Mouse (Mus musculus): ENCODE data around the gene Ramac. TPM values are rescaled to one million over a fixed set of nuclear protein-coding genes. Genes with fewer than 3 reads are reported as not detected.

Ramac gene
- total RNA-seq, 2 experiments from 2014 or later, result 66.9 to 76.3 TPM

GRCm38 (mm10) chr7:81772786-81773539, 10.2 kb downstream of the Ramac start:
- ATAC-seq (replicated peaks; ENCODE audit: low FRiP score, poor library complexity, severe bottlenecking), result no peak

GRCm38 (mm10) chr7:81775325-81775724, 12.6 kb downstream of the Ramac start:
- no peak for ATAC-seq (replicated peaks; ENCODE audit: low FRiP score, poor library complexity, severe bottlenecking)

DNA sequence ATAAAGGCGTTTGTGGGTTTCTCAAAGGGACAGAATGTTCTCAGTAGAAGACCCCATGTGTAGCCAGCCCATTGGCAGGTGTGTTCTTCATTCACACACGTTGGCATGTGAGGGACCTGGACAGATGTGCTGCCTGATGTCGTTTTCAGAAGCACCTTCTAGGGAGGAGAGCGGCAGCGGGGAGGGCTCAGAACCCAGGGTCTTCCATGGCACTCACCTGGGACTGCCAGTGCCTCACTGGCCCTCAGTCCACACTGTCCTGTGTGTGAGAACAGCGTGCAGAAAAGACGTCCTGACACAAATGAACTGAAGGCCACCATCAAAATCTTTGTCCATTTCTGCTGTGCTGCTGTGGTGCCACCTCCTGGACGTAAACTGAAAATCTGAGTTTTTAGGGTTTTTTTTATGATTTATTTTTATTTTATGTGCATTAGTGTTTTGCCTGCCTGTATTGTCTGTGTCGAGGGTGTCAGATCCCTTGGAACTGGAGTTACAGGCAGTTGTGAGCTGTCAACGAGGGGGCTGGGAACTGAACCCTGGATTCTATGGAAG, 15.0 kb downstream of the Ramac start:
- no peak for ATAC-seq (replicated peaks; ENCODE audit: low FRiP score, poor library complexity, severe bottlenecking)

DNA sequence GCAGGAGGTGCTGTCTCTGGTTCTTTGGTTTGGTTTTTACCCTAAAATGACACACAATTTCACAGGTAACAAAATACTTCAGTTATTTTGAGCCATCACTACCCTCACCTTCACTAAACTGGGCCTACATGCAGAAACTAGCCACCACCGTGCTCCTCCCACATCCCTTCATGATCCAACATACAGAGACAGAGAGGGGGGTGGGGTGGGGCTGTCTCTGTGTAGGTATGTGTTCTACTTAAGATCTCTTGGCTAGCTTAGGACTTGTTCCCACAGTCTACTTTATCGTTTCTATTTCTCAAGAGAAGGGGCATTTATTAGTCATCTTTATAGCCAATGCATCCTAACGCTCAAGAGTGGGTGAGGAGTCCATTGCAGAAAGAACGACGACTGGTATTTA, 25.8 kb downstream of the Ramac start:
- ATAC-seq (replicated peaks; ENCODE audit: low FRiP score, poor library complexity, severe bottlenecking), result peak; percentile 41; the same call in 1 of the 2 replicates

- peak; percentile 97 for ATAC-seq (replicated peaks; ENCODE audit: low FRiP score, poor library complexity, severe bottlenecking)
Measured at GRCm38 (mm10) chr7:81789095-81789757, 26.5 kb downstream of the Ramac start, which contains the start of gene 3110040N11Rik. Gene 3110040N11Rik (minus strand): TSS chr7:81789478.

DNA sequence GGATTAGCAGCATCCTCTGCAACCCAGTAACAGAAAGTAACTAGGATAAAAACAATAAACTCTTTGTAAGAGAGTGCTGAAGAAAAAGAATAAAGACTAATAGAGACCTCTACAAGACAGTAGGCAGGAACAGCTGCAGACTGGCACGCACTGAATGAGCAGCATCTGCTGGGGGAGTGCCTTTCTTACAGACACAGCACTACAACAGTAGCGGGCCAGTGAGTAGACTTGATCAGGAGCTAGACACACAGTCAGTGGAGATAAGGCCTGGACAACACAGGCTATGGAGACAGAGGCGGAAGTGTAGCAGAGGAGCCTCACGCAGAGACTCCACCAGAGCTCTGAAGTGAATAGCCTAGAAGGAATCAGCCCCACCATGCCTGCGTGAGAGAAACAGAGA, 43.3 kb downstream of the Ramac start:
- ATAC-seq (replicated peaks; ENCODE audit: low FRiP score, poor library complexity, severe bottlenecking), result no peak

Other genes starting within 250 kb of the Ramac start
- 0.84 TPM in 1 of 2 replicates, not detected in the other for gene Fsd2, start 196.0 kb upstream of the Ramac start, total RNA-seq (2015; ENCODE audit: low replicate concordance)
- gene Fsd2, start 196.0 kb upstream of the Ramac start, total RNA-seq (2017; ENCODE audit: low replicate concordance), result 0.28 and 0.34 TPM in 2 replicates
- 19.4 and 22.3 TPM in 2 replicates for gene Whamm, start 191.7 kb upstream of the Ramac start, total RNA-seq (2015; ENCODE audit: low replicate concordance)
- gene Whamm, start 191.7 kb upstream of the Ramac start, total RNA-seq (2017; ENCODE audit: low replicate concordance), result 40.6 and 47.5 TPM in 2 replicates
- gene Homer2, start 55.4 kb upstream of the Ramac start, total RNA-seq (2015; ENCODE audit: low replicate concordance), result not detected in 2 replicates
- gene Homer2, start 55.4 kb upstream of the Ramac start, total RNA-seq (2017; ENCODE audit: low replicate concordance), result 0.56 TPM in 1 of 2 replicates, not detected in the other
- 29.3 TPM in 1 of 2 replicates, not detected in the other for gene 3110040N11Rik, start 26.6 kb downstream of the Ramac start, total RNA-seq (2015; ENCODE audit: low replicate concordance)
- gene 3110040N11Rik, start 26.6 kb downstream of the Ramac start, total RNA-seq (2017; ENCODE audit: low replicate concordance), result 0.51 and 28.7 TPM in 2 replicates
- 12.7 and 16.9 TPM in 2 replicates for gene Btbd1, start 66.5 kb downstream of the Ramac start, total RNA-seq (2015; ENCODE audit: low replicate concordance)
- 23.1 and 39.8 TPM in 2 replicates for gene Btbd1, start 66.5 kb downstream of the Ramac start, total RNA-seq (2017; ENCODE audit: low replicate concordance)
- not detected in 2 replicates for gene Gm10160, start 92.9 kb downstream of the Ramac start, total RNA-seq (2015; ENCODE audit: low replicate concordance)
- not detected in 2 replicates for gene Gm10160, start 92.9 kb downstream of the Ramac start, total RNA-seq (2017; ENCODE audit: low replicate concordance)
- gene Tm6sf1, start 96.1 kb downstream of the Ramac start, total RNA-seq (2015; ENCODE audit: low replicate concordance), result 35.3 and 48.8 TPM in 2 replicates
- 37.1 and 44.6 TPM in 2 replicates for gene Tm6sf1, start 96.1 kb downstream of the Ramac start, total RNA-seq (2017; ENCODE audit: low replicate concordance)
- not detected in 2 replicates for gene Hdgfl3, start 171.5 kb downstream of the Ramac start, total RNA-seq (2015; ENCODE audit: low replicate concordance)
- gene Hdgfl3, start 171.5 kb downstream of the Ramac start, total RNA-seq (2017; ENCODE audit: low replicate concordance), result 0.28 TPM in 1 of 2 replicates, not detected in the other
- gene Bnc1, start 229.4 kb downstream of the Ramac start, total RNA-seq (2015; ENCODE audit: low replicate concordance), result not detected in 2 replicates
- not detected in 2 replicates for gene Bnc1, start 229.4 kb downstream of the Ramac start, total RNA-seq (2017; ENCODE audit: low replicate concordance)

Measured in erythroblast, adult 5-6 weeks (primary cell).